Mouse (Mus musculus): ENCODE data around the gene Klc1.

Gene Klc1

DNA sequence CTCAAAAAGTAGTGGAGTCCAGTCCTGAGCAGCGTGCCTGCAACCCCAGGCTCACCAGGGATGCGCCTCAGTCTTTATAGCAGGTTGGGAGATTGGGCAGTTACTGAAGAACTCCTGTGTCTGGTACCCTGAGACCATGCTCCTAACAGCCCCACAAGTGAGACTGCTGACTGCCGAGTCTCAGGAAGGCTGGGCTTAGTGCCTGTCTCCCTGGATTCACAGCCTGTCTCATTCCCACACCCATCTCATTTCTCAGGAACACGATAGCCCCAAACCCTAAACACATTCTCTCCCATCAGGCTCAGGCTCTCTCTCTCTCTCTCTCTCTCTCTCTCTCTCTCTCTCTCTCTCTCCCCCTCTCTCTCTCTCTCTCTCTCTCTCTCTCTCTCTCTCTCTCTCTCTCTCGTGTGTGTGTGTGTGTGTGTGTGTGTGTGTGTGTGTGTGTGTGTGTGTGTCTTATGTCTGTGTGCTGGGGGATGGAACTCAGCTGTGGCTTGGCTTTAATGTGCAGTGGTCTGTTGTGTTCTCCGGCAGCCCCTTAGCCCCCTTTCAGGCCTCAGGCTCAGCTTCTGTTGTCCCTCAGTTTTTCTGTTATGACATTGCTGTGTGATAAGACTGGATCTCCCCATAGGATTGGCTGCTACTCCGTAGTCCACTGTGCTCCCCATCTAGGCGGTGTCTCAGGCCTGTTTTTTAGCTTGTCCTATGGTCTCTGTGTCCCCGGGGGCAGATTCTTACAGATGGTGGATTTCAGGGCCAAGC is 11.3 kb downstream of the Klc1 start:
- no peak for DNase-seq (ENCODE audit: low spot score in 2 of 2)

DNA sequence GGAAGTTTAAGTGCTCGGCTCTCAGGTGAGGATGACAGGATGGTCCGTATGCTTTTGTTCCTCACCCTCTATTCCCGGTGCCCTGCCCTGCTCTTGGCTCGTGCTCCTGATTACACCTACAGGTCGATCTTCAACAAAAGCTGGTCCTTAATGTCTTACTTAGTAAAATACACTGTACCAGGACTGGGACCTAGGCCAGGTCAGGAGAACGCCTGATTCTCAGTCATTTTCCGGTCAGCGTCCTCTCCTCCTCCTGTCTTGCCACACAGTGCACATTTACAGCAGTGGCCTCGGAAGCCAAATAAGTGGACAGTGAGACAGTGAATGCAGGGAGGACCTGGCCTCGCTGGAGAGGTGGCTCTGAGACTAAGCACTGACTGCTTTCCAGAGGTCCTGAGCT is 12.0 kb downstream of the Klc1 start:
- DNase-seq (ENCODE audit: low spot score in 2 of 2) = no peak

DNA sequence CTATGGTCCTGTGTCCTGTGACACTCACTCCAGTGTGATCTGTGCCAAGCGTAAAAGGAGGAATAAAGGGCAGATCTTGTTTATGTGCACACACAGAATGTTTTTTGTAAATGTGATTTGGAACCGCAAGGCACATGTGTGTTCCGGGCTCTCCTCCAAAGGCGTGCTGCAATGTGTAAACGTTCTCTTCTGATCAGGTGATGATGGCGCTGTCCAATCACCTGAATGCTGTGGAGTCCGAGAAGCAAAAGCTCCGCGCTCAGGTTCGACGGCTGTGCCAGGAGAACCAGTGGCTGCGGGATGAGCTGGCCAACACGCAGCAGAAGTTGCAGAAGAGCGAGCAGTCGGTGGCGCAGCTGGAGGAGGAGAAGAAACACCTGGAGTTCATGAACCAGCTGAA is 15.5 kb downstream of the Klc1 start:
- no peak for DNase-seq (ENCODE audit: low spot score in 2 of 2)

DNA sequence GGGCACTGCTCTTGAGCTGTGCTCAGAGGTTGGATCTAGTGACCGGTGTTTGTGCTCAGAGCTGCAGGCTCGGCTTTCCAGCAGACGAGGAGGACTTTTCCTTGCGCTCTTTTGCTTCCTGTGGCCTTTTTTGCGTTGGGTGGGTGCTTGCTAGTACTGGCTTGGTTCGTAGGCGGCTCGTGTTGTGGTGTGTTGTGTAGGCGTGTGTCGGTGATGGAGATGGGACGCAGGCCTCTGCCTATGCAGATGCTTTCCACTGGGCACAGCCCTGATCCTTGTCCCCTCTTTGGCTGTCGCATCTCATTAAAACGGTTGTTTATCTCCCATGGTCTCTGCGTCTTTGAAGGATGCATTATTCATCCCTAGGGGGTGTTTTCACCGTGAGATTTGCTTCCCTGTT is 16.2 kb downstream of the Klc1 start:
- DNase-seq (ENCODE audit: low spot score in 2 of 2) = no peak

DNA sequence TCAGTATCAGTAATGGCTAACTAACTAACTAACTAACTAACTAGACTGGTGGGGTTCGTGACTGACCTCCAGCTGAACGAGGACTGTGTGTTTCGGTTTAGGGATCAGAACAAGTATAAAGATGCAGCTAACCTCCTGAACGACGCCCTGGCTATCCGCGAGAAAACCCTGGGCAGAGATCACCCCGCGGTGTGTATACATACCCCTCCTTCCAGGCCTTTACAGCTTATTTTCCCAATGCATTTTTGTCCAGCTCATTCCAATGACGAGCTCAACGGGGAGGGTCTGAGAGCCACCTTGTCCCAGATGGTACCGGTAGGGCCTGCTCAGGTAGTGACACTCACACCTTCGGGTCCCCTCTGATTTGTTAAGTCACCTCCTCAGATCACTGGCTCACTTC is 19.3 kb downstream of the Klc1 start:
- no peak for DNase-seq (ENCODE audit: low spot score in 2 of 2)

DNA sequence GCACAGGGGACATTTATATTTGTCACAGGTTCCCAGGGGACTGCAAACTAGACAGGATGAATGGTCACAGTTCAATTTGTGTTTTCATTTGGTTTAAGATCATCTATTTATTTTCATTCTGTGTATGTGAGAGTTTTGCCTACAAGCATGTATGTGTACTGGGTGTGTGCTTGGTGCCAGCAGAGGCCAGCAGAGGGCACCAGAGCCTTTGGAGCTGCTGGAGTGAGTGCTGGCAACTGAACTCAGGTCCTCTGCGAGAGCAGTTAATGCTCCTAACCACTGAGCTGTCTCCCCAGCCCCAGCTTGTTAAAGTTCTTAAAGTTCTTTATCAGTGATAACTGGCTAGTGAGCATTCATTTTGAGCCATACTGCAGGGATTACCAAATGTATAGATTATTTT is 20.9 kb downstream of the Klc1 start:
- no peak for DNase-seq (ENCODE audit: low spot score in 2 of 2)

DNA sequence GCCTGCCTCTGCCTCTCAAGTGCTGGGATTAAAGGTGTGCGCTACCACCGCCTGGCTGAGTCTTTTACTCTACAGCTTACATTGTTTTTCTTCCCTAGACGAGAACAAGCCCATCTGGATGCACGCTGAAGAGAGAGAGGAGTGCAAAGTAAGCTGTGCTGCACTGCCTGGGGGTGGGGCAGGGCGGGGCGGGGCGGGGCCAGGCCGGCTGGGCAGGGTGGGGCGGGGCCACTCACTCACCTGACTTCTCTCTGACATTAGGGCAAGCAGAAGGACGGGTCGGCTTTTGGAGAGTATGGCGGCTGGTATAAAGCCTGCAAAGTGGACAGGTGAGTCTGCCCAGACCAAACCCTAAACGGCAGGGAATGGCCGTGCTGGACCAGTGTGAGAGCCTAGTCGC is 26.5 kb downstream of the Klc1 start:
- DNase-seq (ENCODE audit: low spot score in 2 of 2) = no peak

DNA sequence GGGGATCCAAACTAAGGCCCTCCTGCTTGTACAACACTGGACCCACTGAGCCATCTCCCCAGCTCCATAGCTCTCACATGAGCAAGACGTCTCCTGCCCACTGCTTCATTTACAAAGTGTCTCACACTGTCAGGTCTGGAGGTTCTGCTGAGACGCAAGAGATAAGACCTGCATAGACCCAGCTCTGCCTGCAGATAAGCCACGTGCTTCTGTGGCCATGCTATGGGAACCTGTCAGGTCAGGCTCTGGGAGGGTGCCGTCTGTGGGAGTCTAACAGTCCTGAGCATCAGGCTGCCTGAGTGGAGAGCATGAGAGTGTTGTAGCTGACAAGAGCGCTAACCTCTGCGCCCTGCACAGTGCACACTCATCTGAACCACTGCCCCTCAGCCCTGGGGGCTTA is 28.4 kb downstream of the Klc1 start:
- DNase-seq (ENCODE audit: low spot score in 2 of 2) = no peak

DNA sequence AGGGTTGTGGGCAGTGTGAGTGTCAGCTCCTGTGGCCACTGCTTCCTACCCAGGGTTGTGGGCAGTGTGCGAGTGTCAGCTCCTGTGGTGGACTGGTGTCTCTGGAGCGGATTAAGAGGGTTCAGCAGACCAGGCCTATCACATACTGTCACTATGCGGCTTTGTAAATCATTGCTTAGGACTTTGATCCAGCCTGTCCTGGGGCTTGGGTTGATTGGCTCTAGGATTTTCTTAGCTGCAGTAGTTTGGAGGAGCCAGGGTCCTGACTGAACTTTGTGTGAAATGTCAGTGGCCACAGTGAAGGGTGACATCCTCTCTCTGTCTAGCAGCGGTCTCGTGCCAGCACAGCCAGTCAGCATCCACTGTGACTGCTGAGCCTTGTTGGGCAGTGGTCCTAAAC is 31.4 kb downstream of the Klc1 start:
- no peak for DNase-seq (ENCODE audit: low spot score in 2 of 2)

DNA sequence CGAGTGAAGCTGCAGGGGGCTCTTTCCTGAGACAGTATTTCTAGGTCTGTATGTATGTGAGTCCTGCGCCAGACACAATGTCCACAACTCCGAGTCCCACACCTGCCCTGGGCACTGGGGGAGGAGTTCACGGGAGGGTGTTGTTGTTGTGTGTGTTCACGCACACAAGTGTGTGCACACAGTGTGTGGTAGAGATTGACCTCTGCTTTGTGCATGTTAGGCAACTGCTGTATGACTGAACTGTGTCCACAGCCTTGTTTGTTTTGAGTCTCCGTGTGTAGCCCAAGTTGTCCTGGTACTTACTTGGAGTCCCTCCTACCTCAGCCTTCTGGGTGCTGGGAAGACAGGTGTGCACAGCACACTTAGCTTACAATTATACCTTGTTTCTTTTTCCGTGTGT is 32.0 kb downstream of the Klc1 start:
- DNase-seq (ENCODE audit: low spot score in 2 of 2) = no peak

DNA sequence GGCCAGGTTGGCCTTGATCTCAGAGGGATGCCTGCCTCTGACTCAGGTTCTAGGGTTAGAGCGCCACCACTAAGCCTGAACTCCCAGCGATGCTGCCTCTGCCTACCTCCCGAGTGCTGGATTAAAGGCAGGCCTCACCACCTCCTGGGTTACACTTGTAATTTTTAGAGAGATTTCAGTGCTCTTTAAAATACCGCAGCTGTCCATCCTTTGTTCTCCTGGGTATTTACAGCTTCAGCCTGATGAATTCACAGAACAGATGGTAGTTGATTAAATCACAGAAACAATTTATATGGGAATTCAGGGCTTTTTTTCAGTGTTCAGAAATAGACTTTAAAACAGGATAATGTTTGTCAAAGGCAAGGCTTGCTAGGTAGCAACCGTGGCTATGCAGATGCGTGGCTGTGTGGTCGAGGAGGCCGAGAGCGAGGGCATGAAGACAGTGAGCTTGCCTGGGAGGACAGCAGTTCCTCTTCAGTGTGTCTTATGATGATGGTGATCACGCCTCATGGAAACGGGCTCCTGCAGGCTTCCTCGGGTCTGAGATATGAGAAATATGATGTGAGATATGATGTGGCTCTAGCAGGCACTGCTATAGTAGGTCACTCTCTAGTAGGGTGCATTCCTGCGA is 32.9 kb downstream of the Klc1 start:
- no peak for DNase-seq (ENCODE audit: low spot score in 2 of 2)

DNA sequence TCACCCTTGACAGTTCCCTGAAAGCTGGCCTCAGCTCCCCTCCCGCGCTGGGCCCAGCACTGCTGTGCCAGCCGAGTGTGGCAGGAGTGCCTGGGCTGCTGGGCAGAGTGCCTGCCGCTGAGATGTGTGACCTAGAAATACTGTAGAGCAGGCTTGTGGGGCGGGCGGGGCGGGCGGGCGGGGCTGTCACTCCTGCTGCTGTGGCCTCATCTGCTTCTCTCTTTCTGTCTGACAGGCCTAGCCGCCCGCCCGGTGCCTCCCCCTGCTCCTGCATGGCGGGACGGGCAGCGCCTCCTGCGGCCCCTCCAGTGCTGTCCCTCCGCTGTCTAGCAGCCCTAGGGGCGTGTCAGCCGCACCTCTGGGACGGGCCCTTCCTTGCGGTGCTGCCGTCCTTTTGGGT is 35.5 kb downstream of the Klc1 start:
- no peak for DNase-seq (ENCODE audit: low spot score in 2 of 2)

DNA sequence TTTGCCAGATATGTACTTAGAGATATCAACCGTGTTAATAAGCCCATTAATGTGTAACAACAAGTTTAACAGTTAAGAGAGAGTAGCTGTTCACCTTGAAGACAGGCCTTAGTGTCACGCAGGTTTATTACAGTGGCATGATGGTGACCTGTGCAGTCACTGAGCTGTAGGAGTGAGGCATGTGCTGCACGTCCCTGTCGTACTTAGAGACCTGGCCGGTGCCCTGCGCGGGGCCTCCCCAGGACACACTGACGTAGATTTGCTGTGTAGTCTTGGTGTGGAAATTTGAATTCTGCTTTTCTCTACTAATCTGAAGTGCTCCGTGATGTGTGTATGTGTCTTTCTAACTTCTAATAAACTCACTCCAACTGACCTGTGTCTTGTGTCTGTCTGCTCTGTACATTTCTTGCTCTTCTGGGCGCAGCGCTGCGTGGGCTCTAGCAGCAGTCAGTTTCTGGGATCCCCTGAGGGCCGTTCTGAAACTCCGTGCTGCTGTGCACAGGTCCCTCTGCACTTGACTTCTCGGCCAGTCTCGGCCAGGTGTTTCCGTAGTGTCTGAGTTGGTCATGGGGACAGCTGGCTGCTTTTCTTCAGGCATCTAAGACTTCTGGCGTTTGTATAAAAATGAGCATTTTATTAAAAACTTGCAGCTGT is 36.0 kb downstream of the Klc1 start:
- no peak for DNase-seq (ENCODE audit: low spot score in 2 of 2)

DNA sequence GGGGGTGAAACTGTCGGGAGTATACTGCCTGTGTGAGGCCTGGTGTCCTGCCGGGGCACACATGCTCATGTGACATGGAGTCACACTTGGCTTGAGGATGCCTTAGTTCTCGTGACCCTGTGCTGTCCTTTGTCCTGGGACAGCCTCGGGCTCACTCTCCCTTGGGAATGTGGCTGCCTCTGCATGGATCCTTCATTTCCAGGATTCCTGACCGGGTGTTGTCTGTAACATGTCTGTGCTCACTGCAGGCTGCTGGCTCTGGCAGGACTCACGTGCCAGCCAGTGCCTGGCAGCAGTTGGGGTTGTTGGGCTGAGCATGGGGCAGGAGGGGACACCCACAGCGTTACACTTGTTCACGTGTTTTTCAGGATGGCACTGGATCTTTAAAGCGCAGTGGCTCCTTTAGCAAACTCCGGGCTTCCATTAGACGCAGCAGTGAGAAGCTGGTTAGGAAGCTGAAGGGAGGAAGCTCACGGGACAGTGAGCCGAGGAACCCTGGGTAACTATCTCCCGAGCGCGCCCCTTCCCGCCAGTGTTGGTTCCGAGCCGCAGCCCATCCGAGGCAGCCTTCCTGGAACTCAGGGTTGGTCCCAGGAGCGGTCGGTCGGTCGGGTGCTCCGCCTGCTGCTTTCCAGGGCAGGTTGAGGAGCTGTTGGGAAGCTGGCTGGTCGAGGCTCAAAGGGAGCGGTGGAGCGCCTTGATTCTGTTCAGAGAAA is 36.7 kb downstream of the Klc1 start:
- peak in 1 of 2 experiments; percentile 50 for DNase-seq (ENCODE audit: low spot score in 2 of 2)

DNA sequence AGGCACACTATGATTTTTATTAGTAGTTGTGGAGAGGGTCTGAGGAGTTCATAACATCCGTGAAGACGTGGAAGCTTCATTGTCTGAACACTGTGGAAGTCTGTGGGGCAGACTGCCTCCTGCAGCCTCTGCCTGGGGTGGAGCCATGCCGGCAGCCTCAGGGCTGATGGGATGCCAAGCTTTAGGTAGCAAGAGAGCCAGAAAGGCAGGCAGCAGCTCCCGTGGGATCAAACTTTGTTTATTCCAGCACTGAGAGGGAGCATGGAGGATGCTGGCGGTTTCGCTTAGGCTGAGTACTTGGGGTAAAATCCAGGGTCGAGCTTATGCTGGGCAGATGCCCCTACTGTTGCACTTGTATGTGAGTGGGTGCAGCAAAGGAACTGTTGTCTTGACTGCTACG is 38.6 kb downstream of the Klc1 start:
- DNase-seq (ENCODE audit: low spot score in 2 of 2) = no peak

DNA sequence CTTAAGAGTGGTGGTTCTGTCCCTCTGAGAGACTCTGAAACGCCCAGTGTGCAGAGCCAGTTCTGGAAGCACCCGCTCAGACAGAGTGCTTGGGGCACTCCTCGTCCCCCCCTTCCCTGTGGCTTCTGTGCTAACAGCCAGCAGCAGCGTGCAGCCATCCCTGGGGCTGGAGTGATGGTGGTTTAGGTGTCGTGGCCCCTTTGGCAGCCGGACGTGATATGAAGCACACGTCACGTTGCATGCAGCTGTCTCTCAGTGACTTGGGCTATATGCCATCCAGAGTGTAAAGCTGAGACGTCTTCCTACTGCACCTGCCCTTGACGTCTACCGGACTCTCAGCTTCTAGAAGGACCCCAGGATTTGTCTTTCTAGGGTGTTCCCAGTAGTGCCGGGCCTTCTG is 39.8 kb downstream of the Klc1 start:
- no peak for DNase-seq (ENCODE audit: low spot score in 2 of 2)

DNA sequence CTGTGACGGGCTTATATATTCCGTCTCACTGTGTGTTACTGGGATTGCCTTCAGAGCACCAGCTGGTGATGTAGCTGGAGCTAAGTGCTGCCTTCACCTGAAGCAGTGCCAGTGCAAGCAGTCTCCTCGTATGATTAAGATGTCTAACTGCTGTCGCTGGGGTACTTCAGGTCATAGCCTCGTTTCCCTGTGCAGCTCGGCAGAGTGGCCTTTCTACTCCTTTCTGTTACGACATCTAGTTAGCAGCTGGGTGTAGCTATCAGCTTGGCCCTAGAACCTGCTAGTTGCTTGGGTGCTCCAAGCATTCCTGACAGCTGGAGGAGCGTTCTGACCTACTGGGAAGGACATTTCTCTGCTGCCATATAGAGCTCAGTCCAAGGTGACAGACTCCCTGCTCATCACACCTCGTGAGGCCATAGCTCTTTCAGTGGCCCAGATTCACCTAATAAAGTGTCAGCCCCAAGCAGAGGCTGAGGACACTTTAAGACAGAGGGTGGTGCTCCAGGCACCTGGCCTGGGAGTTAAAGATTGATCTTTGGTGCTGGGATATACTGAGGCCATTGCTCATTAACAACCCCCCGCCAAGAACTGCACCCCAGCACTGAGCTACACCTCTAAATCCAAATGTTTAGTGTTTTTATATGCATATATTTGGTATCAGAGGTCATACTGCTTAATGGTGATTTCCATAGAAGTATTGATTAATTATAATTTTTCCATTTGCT is 42.0 kb downstream of the Klc1 start:
- no peak for DNase-seq (ENCODE audit: low spot score in 2 of 2)

DNA sequence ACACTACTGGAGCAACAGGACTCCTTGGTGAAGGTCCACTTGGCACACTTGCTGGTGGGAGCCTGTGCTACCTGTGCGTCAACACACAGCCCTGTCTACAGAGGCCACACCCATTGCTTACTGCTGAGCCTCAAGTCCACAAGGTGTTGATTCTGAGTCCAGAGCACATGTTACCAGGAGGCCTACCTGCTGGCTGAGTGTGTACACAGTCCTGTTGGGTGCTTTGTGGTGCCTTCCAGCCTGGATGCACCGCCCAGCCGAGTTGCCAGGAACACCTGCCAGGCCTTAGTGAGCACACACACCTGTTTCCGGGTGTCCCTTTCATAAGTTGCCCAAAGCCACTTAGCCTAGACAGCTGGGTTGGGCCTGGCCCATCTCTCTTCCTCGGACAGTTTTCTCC is 44.9 kb downstream of the Klc1 start:
- DNase-seq (ENCODE audit: low spot score in 2 of 2) = no peak

DNA sequence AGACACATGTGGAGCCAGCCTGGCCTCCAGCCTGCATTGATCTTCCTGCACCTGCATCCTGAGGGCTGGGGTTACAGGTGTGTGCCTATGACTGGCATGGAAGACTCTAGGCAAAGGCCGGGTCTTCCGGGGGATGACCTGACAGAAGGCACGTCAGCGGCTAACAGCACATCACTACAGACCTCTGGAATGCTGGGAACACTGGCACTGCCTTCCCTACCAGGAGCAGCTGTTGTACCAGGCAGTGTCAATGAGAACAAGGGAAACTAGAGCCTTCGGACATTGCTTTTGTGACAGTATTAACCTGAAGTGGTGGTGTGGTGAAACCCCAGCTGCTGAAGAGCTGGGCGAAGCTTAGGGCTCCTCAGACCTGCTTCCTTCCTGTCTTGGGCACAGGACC is 50.1 kb downstream of the Klc1 start:
- DNase-seq (ENCODE audit: low spot score in 2 of 2) = no peak

DNA sequence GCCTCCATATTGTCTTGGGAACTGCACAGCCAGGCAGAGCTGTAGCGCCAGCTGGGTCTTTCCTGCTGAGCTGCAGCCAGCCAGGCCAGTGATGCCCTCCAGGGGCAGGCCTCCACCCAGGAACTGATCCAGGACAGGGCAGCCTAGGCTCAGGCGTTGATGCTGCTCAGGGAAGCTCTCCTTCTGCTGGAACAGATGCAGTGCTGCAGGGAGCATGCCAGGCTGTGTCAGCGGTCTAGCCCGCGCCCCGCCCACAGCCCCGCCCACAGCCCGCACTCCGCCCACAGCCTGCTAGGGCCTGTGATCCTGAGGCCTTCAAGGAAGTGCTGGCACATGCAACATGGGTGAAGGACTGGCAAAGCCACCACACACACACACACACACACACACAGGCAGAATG is 51.1 kb downstream of the Klc1 start:
- DNase-seq (ENCODE audit: low spot score in 2 of 2) = peak; percentile 44 to 82

DNA sequence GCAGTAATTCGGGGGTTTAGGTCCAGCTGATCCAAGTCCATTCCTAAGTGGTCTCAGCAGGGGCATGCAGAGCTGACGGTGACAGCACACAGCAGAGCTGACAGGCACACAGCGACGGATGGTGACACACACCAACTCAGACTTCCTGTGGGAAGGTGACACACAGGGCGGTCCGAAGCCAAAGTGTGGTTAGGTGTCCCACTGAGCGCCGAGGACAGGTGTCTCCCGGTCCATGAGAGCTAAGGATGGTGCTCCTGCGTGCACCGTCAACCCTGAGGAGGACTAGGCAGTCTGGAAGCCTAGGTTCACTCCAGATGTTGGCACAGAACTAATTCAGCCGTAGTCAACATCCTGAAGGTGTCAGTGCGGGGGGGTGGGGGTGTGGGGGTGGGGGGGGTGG is 53.4 kb downstream of the Klc1 start:
- DNase-seq (ENCODE audit: low spot score in 2 of 2) = no peak

DNA sequence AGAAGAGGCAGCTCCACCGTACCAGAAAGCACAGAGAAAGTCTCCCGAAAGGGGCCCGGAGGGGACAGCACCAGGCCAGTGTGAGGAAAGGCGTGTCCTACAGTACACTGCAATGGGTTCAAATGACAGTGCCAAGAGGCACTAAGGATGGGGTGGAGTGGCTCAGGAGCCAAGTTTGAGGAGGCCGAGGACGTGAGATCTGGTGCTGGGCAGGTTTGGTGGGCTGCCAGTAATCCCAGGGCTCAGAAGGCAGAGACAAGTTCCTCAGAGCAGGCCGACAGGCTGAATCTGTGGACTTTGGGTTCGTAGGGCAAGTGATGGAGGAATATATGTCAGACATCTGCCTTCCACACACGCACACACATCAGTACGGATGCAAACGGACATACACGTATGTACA is 54.0 kb downstream of the Klc1 start:
- DNase-seq (ENCODE audit: low spot score in 2 of 2) = no peak

Measured in cerebellum, postnatal 4 days (tissue).